Mouse (Mus musculus): ENCODE results near the gene Fanca.
A peak's percentile ranks its signal among the peaks of the same experiment; 100 is the strongest.
"Not testable (repeated sequence)": the region's sequence is repeated elsewhere in the genome, so short reads cannot be mapped to it uniquely, and the experiment has no call there.

Gene Fanca

GRCm38 (mm10) chr8:123330701-123331100, 12.3 kb upstream of the Fanca start:
- DNase-seq (ENCODE audit: low spot score) = no peak

- no peak for DNase-seq (ENCODE audit: low spot score)
Measured at GRCm38 (mm10) chr8:123329961-123330360, 11.6 kb upstream of the Fanca start.

- DNase-seq (ENCODE audit: low spot score) = no peak
Measured at GRCm38 (mm10) chr8:123329350-123329749, 11.0 kb upstream of the Fanca start.

GRCm38 (mm10) chr8:123328552-123328951, 10.2 kb upstream of the Fanca start:
- DNase-seq (ENCODE audit: low spot score) = no peak

GRCm38 (mm10) chr8:123319522-123320164, 1.3 kb upstream of the Fanca start:
- peak; percentile 57 for DNase-seq (ENCODE audit: low spot score)

- no peak for DNase-seq (ENCODE audit: low spot score)
Measured at GRCm38 (mm10) chr8:123317781-123318466, 452 bp downstream of the Fanca start.

- DNase-seq (ENCODE audit: low spot score) = no peak
Measured at GRCm38 (mm10) chr8:123308738-123309137, 9.6 kb downstream of the Fanca start.

- DNase-seq (ENCODE audit: low spot score) = no peak
Measured at GRCm38 (mm10) chr8:123298301-123298700, 20.1 kb downstream of the Fanca start.

GRCm38 (mm10) chr8:123292785-123293184, 25.6 kb downstream of the Fanca start:
- peak; percentile 21 for DNase-seq (ENCODE audit: low spot score)

GRCm38 (mm10) chr8:123292281-123292680, 26.1 kb downstream of the Fanca start:
- no peak for DNase-seq (ENCODE audit: low spot score)

GRCm38 (mm10) chr8:123291716-123292115, 26.7 kb downstream of the Fanca start:
- no peak for DNase-seq (ENCODE audit: low spot score)

GRCm38 (mm10) chr8:123290679-123291078, 27.7 kb downstream of the Fanca start:
- no peak for DNase-seq (ENCODE audit: low spot score)

GRCm38 (mm10) chr8:123290166-123290565, 28.2 kb downstream of the Fanca start:
- peak; percentile 24 for DNase-seq (ENCODE audit: low spot score)

- no peak for DNase-seq (ENCODE audit: low spot score)
Measured at GRCm38 (mm10) chr8:123287362-123287761, 31.0 kb downstream of the Fanca start.

- no peak for DNase-seq (ENCODE audit: low spot score)
Measured at GRCm38 (mm10) chr8:123284493-123284892, 33.9 kb downstream of the Fanca start.

- no peak for DNase-seq (ENCODE audit: low spot score)
Measured at GRCm38 (mm10) chr8:123283991-123284390, 34.4 kb downstream of the Fanca start.

GRCm38 (mm10) chr8:123282994-123283393, 35.4 kb downstream of the Fanca start:
- not testable (repeated sequence) for DNase-seq (ENCODE audit: low spot score)

- DNase-seq (ENCODE audit: low spot score) = no peak
Measured at GRCm38 (mm10) chr8:123280302-123281094, 37.9 kb downstream of the Fanca start.

GRCm38 (mm10) chr8:123279828-123280227, 38.5 kb downstream of the Fanca start:
- no peak for DNase-seq (ENCODE audit: low spot score)

- DNase-seq (ENCODE audit: low spot score) = no peak
Measured at GRCm38 (mm10) chr8:123278445-123278844, 39.9 kb downstream of the Fanca start.

- no peak for DNase-seq (ENCODE audit: low spot score)
Measured at GRCm38 (mm10) chr8:123275096-123275495, 43.3 kb downstream of the Fanca start.

GRCm38 (mm10) chr8:123274447-123274846, 43.9 kb downstream of the Fanca start:
- no peak for DNase-seq (ENCODE audit: low spot score)

- peak; percentile 81 for DNase-seq (ENCODE audit: low spot score)
Measured at GRCm38 (mm10) chr8:123271901-123272300, 46.5 kb downstream of the Fanca start.

All from adipocyte (in vitro differentiated cells).